Mouse (Mus musculus) embryonic fibroblast, embryonic 13.5 days (primary cell): ENCODE measurements at regions not wholly inside any gene's neighbourhood (a gene's known extent, or its start where the extent isn't known, plus 50 kb on each side); places are given as distances from the start of the nearest gene placed in this dataset.

ENCODE experiments used
- CTCF ChIP-seq: IDR thresholded peaks from 2 replicates; pipeline ENCODE4 v1.5.1; 2011; ENCODE audit warnings: mild to moderate bottlenecking, control low read depth, low read length, moderate library complexity, borderline replicate concordance; ENCODE audit not compliant: insufficient read depth
- POLR2A ChIP-seq: IDR thresholded peaks from 2 replicates; pipeline ENCODE4 v1.6.1; 2011; ENCODE audit warnings: low read depth, mild to moderate bottlenecking, control low read depth, low read length, moderate library complexity

GRCm38 (mm10) chr3:132427244-132427643 lies 202.4 kb upstream of the Gimd1 start:
- TF ChIP-seq CTCF (no peak), POLR2A (no peak)
